Mouse (Mus musculus) heart, postnatal 0 days (tissue): ENCODE measurements around the gene Dnaja4.

Source experiments
- CTCF ChIP-seq: IDR thresholded peaks from 2 replicates; pipeline ENCODE4 v1.5.1; 2016; ENCODE audit warnings: antibody characterized with exemption, control low read depth, low read depth
- EP300 ChIP-seq: IDR thresholded peaks from 2 replicates; pipeline ENCODE4 v1.6.1; 2016; ENCODE audit warnings: antibody characterized with exemption, low read depth

DNA sequence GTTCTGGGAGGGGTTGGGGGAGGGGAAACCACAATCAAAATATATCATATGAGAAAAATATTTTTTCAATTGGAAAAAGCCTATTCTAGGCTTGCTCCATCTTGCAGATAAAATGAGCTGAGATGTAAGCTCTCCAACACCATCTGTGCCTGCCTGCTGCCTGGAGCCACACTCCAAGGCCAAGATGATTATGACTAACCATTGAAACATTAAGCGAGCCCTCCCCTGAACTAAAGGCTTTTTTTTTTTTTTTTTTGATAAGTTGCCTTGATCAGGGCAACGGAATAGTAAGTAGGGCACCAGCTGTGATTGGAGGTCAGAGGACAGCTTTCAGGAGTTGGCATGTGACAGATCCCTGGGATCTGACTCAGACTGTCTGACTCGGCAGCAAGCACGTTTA is 30.2 kb upstream of the Dnaja4 start:
- no peak for TF ChIP-seq CTCF
- no peak for TF ChIP-seq EP300
